In the genomic region with DNA sequence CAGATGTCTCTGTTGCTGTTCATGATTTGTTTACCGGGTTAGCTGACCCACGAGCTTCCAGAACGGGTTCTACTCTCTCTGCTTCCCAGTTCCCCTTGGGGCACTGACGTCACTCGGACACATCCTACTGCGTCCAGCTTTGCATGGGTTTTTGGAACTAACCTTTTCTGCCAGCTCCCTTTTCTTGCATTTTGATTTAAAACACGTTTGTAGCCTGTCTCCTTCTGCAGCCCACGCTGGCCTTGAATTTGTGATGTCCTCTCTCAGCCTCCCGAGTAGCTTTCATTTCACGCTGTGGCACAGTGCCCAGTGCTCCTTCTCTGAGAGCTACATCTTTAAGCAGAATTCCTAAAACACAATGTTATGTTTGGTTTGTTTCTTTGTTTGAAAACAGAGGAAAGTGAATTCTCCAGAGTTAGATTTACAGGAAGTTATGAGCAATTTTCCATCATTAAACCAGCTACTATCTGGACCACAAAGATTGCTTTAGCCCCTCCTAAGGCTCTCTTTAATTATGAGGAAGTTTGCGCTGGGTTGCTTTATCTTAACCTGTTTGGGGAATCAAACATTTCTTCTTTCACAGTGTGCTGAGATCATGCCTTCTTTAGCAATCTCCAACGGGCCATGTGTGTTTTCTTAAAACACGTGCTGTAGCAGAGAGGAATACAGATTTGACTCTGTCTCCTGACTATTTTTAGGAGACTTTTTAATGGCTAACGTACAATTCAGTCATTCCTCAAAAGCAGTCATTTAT, we compare ENCODE assay signal across 10 mouse cellular contexts. TPM values are rescaled to one million over a fixed set of nuclear protein-coding genes. Genes with fewer than 3 reads are reported as not detected.
A peak's percentile ranks its signal among the peaks of the same experiment; 100 is the strongest.
DNase-seq lines count a peak whose midpoint lies in the region; ATAC-seq and TF ChIP-seq lines count a peak whose summit lies in the region.
"Had no signal": no experiment of that assay in that cellular context is flagged by ENCODE, and none has a peak within 500 bp of the region (broad histone marks: within the 10 kb centered on the region; RNA-seq: fewer than 3 reads in every experiment).

No protein-coding gene starts in this region.

- 63% methylated on average over 14 of the region's 14 CpGs for WGBS in heart, embryonic 12.5 days

- H3K27ac ChIP-seq in heart, embryonic 12.5 days (ENCODE audit: poor library complexity, severe bottlenecking): no peak overlapping the region
- no peak overlapping the region for H3K27ac ChIP-seq in MEL (ENCODE audit: control insufficient read depth, low read depth, low read length)
- H3K27ac ChIP-seq: midbrain, embryonic 12.5 days had no signal

- TF ChIP-seq POLR2A in MEL (IDR thresholded peaks at IDR 0.05; ENCODE audit: control insufficient read depth in 1 of 2, insufficient read depth in 1 of 2, low read depth in 1 of 2, low read length in 2 of 2, poor library complexity in 1 of 2): no peak

- no peaks in the 10 kb centered on the region for H3K79me2 ChIP-seq in MEL (ENCODE audit: control insufficient read depth, insufficient read depth, low read length, poor library complexity)

- no peaks in the 10 kb centered on the region for H3K9me3 ChIP-seq in heart, embryonic 12.5 days (replicated peaks)
- no peaks in the 10 kb centered on the region for H3K9me3 ChIP-seq in MEL (replicated peaks; ENCODE audit: insufficient read depth, low read length)
- H3K9me3 ChIP-seq: G1E; midbrain, embryonic 12.5 days had no signal

- TF ChIP-seq RAD21 in MEL (IDR thresholded peaks at IDR 0.05; ENCODE audit: low read depth, low read length): no peak

- peak in 1 of 2 experiments; percentile 71; a peak in 3 of 4 replicates for TF ChIP-seq EP300 in MEL (IDR thresholded peaks at IDR 0.05; ENCODE audit: low read depth in 1 of 2, low read length in 2 of 2)

- no peaks in the 10 kb centered on the region for H3K36me3 ChIP-seq in heart, embryonic 12.5 days
- H3K36me3 ChIP-seq in MEL (ENCODE audit: control insufficient read depth in 1 of 2, insufficient read depth in 2 of 2, low read length in 2 of 2): peaks cover 0 to 4% of the 10 kb centered on the region in 2 experiments; a peak in 2 of 4 replicates
- H3K36me3 ChIP-seq: G1E; midbrain, embryonic 12.5 days had no signal

- H3K4me3 ChIP-seq in heart, embryonic 12.5 days: no peak overlapping the region
- peak overlapping the region; percentile 20 to 56 for H3K4me3 ChIP-seq in MEL (ENCODE audit: control insufficient read depth in 1 of 2, insufficient read depth in 1 of 2, low read depth in 2 of 2, low read length in 2 of 2)
- H3K4me3 ChIP-seq: midbrain, embryonic 12.5 days had no signal

- no peak overlapping the region for H3K9ac ChIP-seq in heart, embryonic 12.5 days
- no peak overlapping the region for H3K9ac ChIP-seq in MEL (ENCODE audit: control insufficient read depth, low read depth, low read length, poor library complexity, severe bottlenecking)
- H3K9ac ChIP-seq: midbrain, embryonic 12.5 days had no signal

- ATAC-seq in heart, embryonic 12.5 days (ENCODE audit: insufficient number of reproducible peaks, low FRiP score): no peak
- peak; percentile 68 for ATAC-seq in megakaryocyte progenitor cell, adult 5-6 weeks (replicated peaks; ENCODE audit: poor library complexity)
- no peak for ATAC-seq in megakaryocyte-erythroid progenitor cell, adult 5-6 weeks (replicated peaks; ENCODE audit: low FRiP score, low TSS enrichment, poor library complexity, severe bottlenecking)

- H3K27me3 ChIP-seq in heart, embryonic 12.5 days (replicated peaks): no peaks in the 10 kb centered on the region
- peaks cover 2 to 3% of the 10 kb centered on the region in 2 experiments; a peak in 2 of 4 replicates for H3K27me3 ChIP-seq in MEL (ENCODE audit: control insufficient read depth in 1 of 2, insufficient read depth in 2 of 2, low read length in 2 of 2)
- H3K27me3 ChIP-seq: midbrain, embryonic 12.5 days had no signal

- 0 out of 2 replicates have a peak, but pooled peaks cover 5% of the 10 kb centered on the region for H3K4me1 ChIP-seq in heart, embryonic 12.5 days (replicated peaks)
- H3K4me1 ChIP-seq in MEL (ENCODE audit: control insufficient read depth in 1 of 2, insufficient read depth in 2 of 2, low read length in 2 of 2): peaks cover 0 to 7% of the 10 kb centered on the region in 2 experiments; a peak in 1 of 4 replicates
- H3K4me1 ChIP-seq: midbrain, embryonic 12.5 days had no signal

- DNase-seq in heart, adult 8-10 months (ENCODE audit: low spot score): no peak
- peak; percentile 70 for DNase-seq in MEL (ENCODE audit: low read depth, low spot score)
- DNase-seq in frontal cortex, adult 2 months (ENCODE audit: extremely low spot score in 1 of 2, low spot score in 1 of 2): peak; percentile 9 to 43
- DNase-seq in embryo, embryonic 10 days (ENCODE audit: low spot score): no peak
- no peak for DNase-seq in kidney, postnatal 36 days

- H3K4me2 ChIP-seq in heart, embryonic 12.5 days: peak overlapping the region; percentile 23; the same call in 1 of the 2 replicates
- H3K4me2 ChIP-seq: midbrain, embryonic 12.5 days had no signal

- TF ChIP-seq CTCF in MEL (IDR thresholded peaks at IDR 0.05 in 2 of 3, conservative IDR thresholded peaks at IDR 0.05 in 1 of 3; ENCODE audit: control insufficient read depth in 1 of 3, insufficient read depth in 1 of 3, low read depth in 2 of 3, low read length in 3 of 3, poor library complexity in 1 of 3, severe bottlenecking in 1 of 3): no peak

TF ChIP-seq in MEL, 35 proteins besides CTCF, POLR2A, EP300 and RAD21 (continues in another document):
- TF ChIP-seq BHLHE40 (IDR thresholded peaks at IDR 0.05; ENCODE audit: borderline replicate concordance, low read depth, low read length) (peak; percentile 84), NELFE (IDR thresholded peaks at IDR 0.05; ENCODE audit: low read depth, low read length) (no peak), USF1 (IDR thresholded peaks at IDR 0.05; ENCODE audit: low read depth, low read length) (no peak), TBP (IDR thresholded peaks at IDR 0.05; ENCODE audit: low read depth, low read length) (peak; percentile 64), ELF1 (IDR thresholded peaks at IDR 0.05; ENCODE audit: low read depth, low read length) (no peak), ETS1 (IDR thresholded peaks at IDR 0.05; ENCODE audit: low read depth, low read length) (no peak), MYB (IDR thresholded peaks at IDR 0.05; ENCODE audit: low read depth, low read length) (no peak), USF2 (IDR thresholded peaks at IDR 0.05; ENCODE audit: borderline replicate concordance in 1 of 2, insufficient read depth in 1 of 2, low read depth in 1 of 2, low read length in 2 of 2) (no peak), POLR2AphosphoS2 (IDR thresholded peaks at IDR 0.05; ENCODE audit: low read length) (no peak), TAL1 (IDR thresholded peaks at IDR 0.05; ENCODE audit: low read length) (peak; percentile 12; the same call in 1 of the 2 replicates), MAZ (IDR thresholded peaks at IDR 0.05; ENCODE audit: low read depth, low read length) (no peak), ZNF384 (IDR thresholded peaks at IDR 0.05; ENCODE audit: low read depth, low read length) (no peak), MAFK (IDR thresholded peaks at IDR 0.05; ENCODE audit: borderline replicate concordance, low read depth, low read length) (no peak), CHD2 (IDR thresholded peaks at IDR 0.05; ENCODE audit: low read length) (no peak), KAT2A (conservative IDR thresholded peaks at IDR 0.05; ENCODE audit: low read depth, low read length) (no peak), ZMIZ1 (IDR thresholded peaks at IDR 0.05; ENCODE audit: low read depth, low read length) (no peak), POLR2AphosphoS5 (IDR thresholded peaks at IDR 0.05; ENCODE audit: borderline replicate concordance, low read depth, low read length) (no peak), MYC (IDR thresholded peaks at IDR 0.05; ENCODE audit: low read depth, low read length) (peak; percentile 90; the same call in 1 of the 2 replicates), MEF2A (IDR thresholded peaks at IDR 0.05; ENCODE audit: extremely low read depth, insufficient replicate concordance, low read depth, low read length, poor library complexity, severe bottlenecking) (no peak), JUND (IDR thresholded peaks at IDR 0.05; ENCODE audit: low read depth, low read length) (no peak), E2F4 (IDR thresholded peaks at IDR 0.05; ENCODE audit: borderline replicate concordance, low read depth, low read length) (no peak), ZC3H11A (IDR thresholded peaks at IDR 0.05; ENCODE audit: low read depth, low read length) (no peak), MAX (IDR thresholded peaks at IDR 0.05; ENCODE audit: low read length) (peak; percentile 94), HCFC1 (IDR thresholded peaks at IDR 0.05; ENCODE audit: low read depth, low read length) (no peak), MXI1 (IDR thresholded peaks at IDR 0.05; ENCODE audit: low read depth, low read length) (peak; percentile 62; the same call in 1 of the 2 replicates), GATA1 (IDR thresholded peaks at IDR 0.05; ENCODE audit: low read depth, low read length) (peak; percentile 73), SMC3 (IDR thresholded peaks at IDR 0.05; ENCODE audit: low read depth, low read length) (no peak), UBTF (IDR thresholded peaks at IDR 0.05; ENCODE audit: borderline replicate concordance, insufficient read depth, low read depth, low read length) (no peak), CHD1 (IDR thresholded peaks at IDR 0.05; ENCODE audit: low read depth, low read length) (no peak), GABPA (IDR thresholded peaks at IDR 0.05; ENCODE audit: low read depth, low read length) (no peak), ZKSCAN1 (IDR thresholded peaks at IDR 0.05; ENCODE audit: low read depth, low read length) (no peak), TCF12 (IDR thresholded peaks at IDR 0.05; ENCODE audit: low read depth, low read length) (no peak), SIN3A (IDR thresholded peaks at IDR 0.05; ENCODE audit: low read length) (peak; percentile 69; the same call in 1 of the 2 replicates)

RNA-seq across cellular contexts. Expression of gene Abcc2, which starts 33.8 kb away (rescaled TPM):
- 0.45 TPM in 1 of 2 replicates, not detected in the other for polyA plus RNA-seq in heart, embryonic 12.5 days (2016; fragmentation: Nextera tagmentation; extraction: Ambion mirVana)
- not detected for total RNA-seq in heart, adult 8-10 months (2022)
- total RNA-seq in MEL (2012; rRNA removed): not detected in 2 replicates
- under 1 TPM in 1 of 2 experiments, not detected in 1; 0.04 TPM for polyA plus RNA-seq in MEL (2012; ENCODE audit: insufficient read depth in 1 of 2, insufficient read length in 2 of 2, low read depth in 1 of 2, low replicate concordance in 2 of 2, missing spikeins in 1 of 2)
- polyA plus RNA-seq in frontal cortex, adult 2 months (2012; rRNA removed): 0.30 and 0.55 TPM in 2 replicates
- total RNA-seq in megakaryocyte progenitor cell, adult 5-6 weeks (2015): 4.1 and 7.2 TPM in 2 replicates
- 1.6 and 2.4 TPM in 2 replicates for total RNA-seq in megakaryocyte progenitor cell, adult 5-6 weeks (2017)
- 0.17 TPM in 1 of 2 replicates, not detected in the other for total RNA-seq in megakaryocyte-erythroid progenitor cell, adult 5-6 weeks (2014; fragmentation: Nextera tagmentation)
- total RNA-seq in megakaryocyte-erythroid progenitor cell, adult 5-6 weeks (2017): not detected in 2 replicates
- polyA plus RNA-seq: midbrain, embryonic 12.5 days had no signal

Comparison
In these comparisons a context has a peak if more than half of its experiments do, and no peak if none do; other contexts are left out.
1. DNase-seq: peak in MEL (single experiment) and frontal cortex, adult 2 months (2 of 2); none in heart, adult 8-10 months (single experiment), embryo, embryonic 10 days (single experiment) and kidney, postnatal 36 days (0 of 2).